Mouse (Mus musculus) layer of hippocampus, adult 9-11 months (tissue): ENCODE results near the gene Mpv17l2.

Experiments
- DNase-seq: peaks from one replicate; pipeline ENCODE4 v3.0.0; 2022

The Mpv17l2 gene

GRCm38 (mm10) chr8:70718297-70718696 is 42.4 kb downstream of the Mpv17l2 start, which contains the start of gene Gm3336:
TSS of gene Gm3336 (plus strand) at chr8:70718543.
- DNase-seq: no peak

DNA sequence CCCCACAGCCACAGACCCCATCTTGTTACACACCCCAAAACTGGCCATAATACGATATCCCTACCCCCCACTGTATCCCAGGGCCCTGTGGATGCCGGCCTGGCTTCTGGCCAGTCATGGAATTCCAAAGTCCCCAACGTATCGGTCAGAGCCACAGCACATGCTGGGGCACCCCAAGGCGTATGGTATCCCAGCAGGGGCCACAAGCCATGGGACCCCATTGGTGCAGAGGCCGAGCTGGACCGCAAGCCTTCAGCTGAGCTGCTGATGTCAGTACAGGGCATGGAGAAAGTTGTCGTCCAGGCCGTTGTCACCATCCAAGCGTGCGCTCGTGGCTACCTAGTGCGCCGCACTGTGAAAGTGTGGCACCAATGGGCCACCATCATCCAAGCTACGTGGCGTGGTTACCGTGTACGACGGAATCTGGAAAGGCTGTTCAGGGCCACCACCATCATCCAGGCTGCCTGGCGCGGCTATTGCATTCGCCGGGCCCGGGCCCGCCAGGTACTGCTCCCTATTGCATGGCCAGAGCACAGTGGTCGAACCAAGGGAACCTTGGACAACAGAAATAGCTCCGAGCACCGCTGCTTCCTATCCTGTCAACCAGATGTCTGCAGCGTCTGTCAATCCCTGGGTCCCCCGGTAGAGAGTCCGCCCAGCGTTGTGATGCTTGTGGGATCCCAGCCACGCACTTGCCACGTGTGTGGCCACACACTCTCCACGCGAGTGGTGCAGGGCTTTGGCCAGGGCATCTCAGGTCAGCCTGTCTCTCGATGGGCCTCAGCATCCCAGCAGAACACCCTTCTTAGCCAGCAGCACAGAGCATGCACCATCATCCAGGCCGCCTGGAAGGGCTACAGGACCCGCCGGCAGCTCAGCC is 44.0 kb downstream of the Mpv17l2 start:
- DNase-seq: no peak

GRCm38 (mm10) chr8:70715086-70715485 is 45.7 kb downstream of the Mpv17l2 start:
- no peak for DNase-seq

DNA sequence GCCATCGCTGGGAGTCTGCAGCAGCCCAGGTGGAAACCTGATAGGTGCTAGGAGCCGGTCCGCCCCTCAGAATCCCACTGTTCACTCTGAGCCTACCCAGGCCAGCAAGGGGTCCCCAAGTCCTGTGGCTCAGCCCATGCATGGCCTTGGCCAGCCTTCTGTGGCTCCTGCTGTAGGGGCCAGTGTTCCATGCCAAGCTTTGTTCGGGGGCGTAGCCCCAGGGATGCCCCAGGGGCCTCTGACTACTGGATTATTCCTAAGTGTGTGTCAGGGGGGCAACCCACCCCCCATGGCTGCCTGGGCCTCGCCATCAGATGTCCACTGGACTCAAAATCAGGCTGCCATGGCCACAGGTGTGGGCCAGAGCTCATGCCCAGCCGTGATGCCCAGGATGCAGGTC is 46.8 kb downstream of the Mpv17l2 start:
- DNase-seq: no peak

DNA sequence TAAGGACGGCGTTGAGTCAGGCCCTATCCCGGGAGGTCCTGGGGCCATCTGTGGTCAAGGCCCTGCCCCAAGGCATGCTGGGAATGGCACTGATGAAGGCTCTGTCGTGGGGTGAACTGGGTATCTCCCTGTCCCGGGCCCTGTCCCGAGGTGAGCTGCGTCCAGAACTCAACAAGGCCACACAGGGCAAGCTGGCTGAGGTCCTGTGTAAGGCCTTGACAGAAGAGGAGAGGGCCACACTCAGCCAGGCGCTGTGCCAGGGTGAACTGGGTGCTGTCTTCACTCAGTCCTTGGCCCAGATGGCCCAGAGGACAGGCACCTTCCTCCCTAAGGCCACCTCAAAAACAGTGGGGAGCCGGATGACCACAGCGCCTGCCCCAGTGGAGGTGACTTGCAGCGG is 49.7 kb downstream of the Mpv17l2 start:
- DNase-seq: no peak

DNA sequence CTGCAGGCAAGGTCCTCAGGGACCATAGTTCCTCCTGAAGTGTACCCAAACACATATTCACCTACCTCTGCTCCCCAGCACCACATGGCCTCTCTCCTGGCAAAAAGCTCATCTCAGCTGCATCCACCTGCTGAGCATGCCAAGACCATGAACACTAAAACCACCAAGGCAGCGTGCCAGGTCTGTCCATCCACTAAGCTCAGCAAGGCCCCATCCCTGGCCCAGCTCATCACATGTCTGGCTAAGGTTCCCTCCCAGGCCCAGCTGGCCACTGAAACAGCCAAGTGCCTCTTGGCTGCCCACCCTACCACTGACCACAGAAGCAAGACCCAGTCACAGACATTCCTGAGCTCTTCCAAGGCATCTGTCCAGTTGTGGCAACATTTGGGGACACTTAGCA is 50.5 kb downstream of the Mpv17l2 start:
- DNase-seq: no peak

GRCm38 (mm10) chr8:70709794-70710193 is 51.0 kb downstream of the Mpv17l2 start:
- DNase-seq: no peak
